Mouse (Mus musculus): ENCODE measurements around the gene Aire.
"Not testable (repeated sequence)": the region's sequence is repeated elsewhere in the genome, so short reads cannot be mapped to it uniquely, and the experiment has no call there.

The Aire gene

GRCm38 (mm10) chr10:78049519-78050035 is 6.2 kb upstream of the Aire start:
- no peak for DNase-seq (ENCODE audit: low spot score in 2 of 2)

- no peak for DNase-seq (ENCODE audit: low spot score in 2 of 2)
Observed at GRCm38 (mm10) chr10:78048061-78048730, 4.8 kb upstream of the Aire start.

GRCm38 (mm10) chr10:78046388-78046787 is 3.0 kb upstream of the Aire start:
- no peak for DNase-seq (ENCODE audit: low spot score in 2 of 2)

- no peak for DNase-seq (ENCODE audit: low spot score in 2 of 2)
Observed at GRCm38 (mm10) chr10:78044531-78044930, 1.1 kb upstream of the Aire start.

GRCm38 (mm10) chr10:78042697-78043405 is 559 bp downstream of the Aire start:
- DNase-seq (ENCODE audit: low spot score in 2 of 2): no peak

- no peak for DNase-seq (ENCODE audit: low spot score in 2 of 2)
Observed at GRCm38 (mm10) chr10:78042096-78042495, 1.3 kb downstream of the Aire start.

GRCm38 (mm10) chr10:78041647-78042046 is 1.8 kb downstream of the Aire start, which contains the start of gene Dnmt3l:
Gene Dnmt3l (plus strand): TSS chr10:78041947.
- no peak for DNase-seq (ENCODE audit: low spot score in 2 of 2)

- DNase-seq (ENCODE audit: low spot score in 2 of 2): no peak
Observed at GRCm38 (mm10) chr10:78037139-78037538, 6.3 kb downstream of the Aire start.

GRCm38 (mm10) chr10:78031987-78032386 is 11.4 kb downstream of the Aire start:
- no peak for DNase-seq (ENCODE audit: low spot score in 2 of 2)

- no peak for DNase-seq (ENCODE audit: low spot score in 2 of 2)
Observed at GRCm38 (mm10) chr10:78029080-78029479, 14.3 kb downstream of the Aire start.

GRCm38 (mm10) chr10:78028129-78028528 is 15.3 kb downstream of the Aire start:
- peak in 1 of 2 experiments; percentile 83 for DNase-seq (ENCODE audit: low spot score in 2 of 2)

- not testable (repeated sequence) for DNase-seq (ENCODE audit: low spot score in 2 of 2)
Observed at GRCm38 (mm10) chr10:78025453-78025852, 18.0 kb downstream of the Aire start.

- DNase-seq (ENCODE audit: low spot score in 2 of 2): peak in 1 of 2 experiments; percentile 33
Observed at GRCm38 (mm10) chr10:78019984-78020383, 23.4 kb downstream of the Aire start.

- DNase-seq (ENCODE audit: low spot score in 2 of 2): no peak
Observed at GRCm38 (mm10) chr10:78019291-78019690, 24.1 kb downstream of the Aire start.

GRCm38 (mm10) chr10:78018797-78019203 is 24.6 kb downstream of the Aire start:
- DNase-seq (ENCODE audit: low spot score in 2 of 2): peak; percentile 78 to 92

- DNase-seq (ENCODE audit: low spot score in 2 of 2): no peak
Observed at GRCm38 (mm10) chr10:78016366-78016765, 27.0 kb downstream of the Aire start.

GRCm38 (mm10) chr10:78015489-78015888 is 27.9 kb downstream of the Aire start:
- no peak for DNase-seq (ENCODE audit: low spot score in 2 of 2)

GRCm38 (mm10) chr10:78012661-78013495 is 30.5 kb downstream of the Aire start:
- DNase-seq (ENCODE audit: low spot score in 2 of 2): no peak

- not testable (repeated sequence) for DNase-seq (ENCODE audit: low spot score in 2 of 2)
Observed at GRCm38 (mm10) chr10:78011116-78011515, 32.3 kb downstream of the Aire start.

GRCm38 (mm10) chr10:78010335-78010734 is 33.1 kb downstream of the Aire start:
- no peak for DNase-seq (ENCODE audit: low spot score in 2 of 2)

- DNase-seq (ENCODE audit: low spot score in 2 of 2): no peak
Observed at GRCm38 (mm10) chr10:78009945-78010293, 33.5 kb downstream of the Aire start, which contains the start of gene Pfkl. Gene Pfkl (minus strand): TSS chr10:78010083.
